Mouse (Mus musculus): ENCODE measurements around the gene Cacnb1.

DNA sequence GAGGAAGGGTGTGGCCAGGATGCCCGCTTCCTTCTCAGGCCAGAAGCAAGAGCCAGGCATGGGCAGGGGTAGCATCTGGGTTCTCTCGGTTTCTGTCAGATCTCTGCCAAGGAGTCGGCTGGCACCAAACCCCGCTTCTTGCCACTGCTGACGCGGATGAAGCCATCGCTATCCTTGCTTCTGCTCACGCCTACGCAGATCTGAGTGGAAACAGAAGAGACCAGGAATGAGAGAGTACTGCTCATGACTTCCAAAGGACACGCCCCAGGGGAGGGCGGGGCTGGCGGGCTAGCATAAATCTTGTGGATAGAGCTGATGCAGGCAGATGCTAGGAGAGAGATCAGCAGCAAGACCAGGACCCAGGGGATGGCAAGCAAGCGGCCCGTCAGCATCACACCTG is 15.0 kb upstream of the Cacnb1 start:
- TF ChIP-seq POLR2A (IDR thresholded peaks at IDR 0.05; ENCODE audit: low read depth, low read length), result no peak
- TF ChIP-seq CTCF (conservative IDR thresholded peaks at IDR 0.05; ENCODE audit: insufficient read depth, insufficient read length, low read depth, low read length), result no peak

All from kidney, adult 2 months (tissue).